Mouse (Mus musculus): ENCODE data around the gene Ccdc32. TPM values are rescaled to one million over a fixed set of nuclear protein-coding genes. Genes with fewer than 3 reads are reported as not detected.

Gene Ccdc32
- polyA plus RNA-seq, 1 experiment from 2014 or later, result 25.3 TPM

DNA sequence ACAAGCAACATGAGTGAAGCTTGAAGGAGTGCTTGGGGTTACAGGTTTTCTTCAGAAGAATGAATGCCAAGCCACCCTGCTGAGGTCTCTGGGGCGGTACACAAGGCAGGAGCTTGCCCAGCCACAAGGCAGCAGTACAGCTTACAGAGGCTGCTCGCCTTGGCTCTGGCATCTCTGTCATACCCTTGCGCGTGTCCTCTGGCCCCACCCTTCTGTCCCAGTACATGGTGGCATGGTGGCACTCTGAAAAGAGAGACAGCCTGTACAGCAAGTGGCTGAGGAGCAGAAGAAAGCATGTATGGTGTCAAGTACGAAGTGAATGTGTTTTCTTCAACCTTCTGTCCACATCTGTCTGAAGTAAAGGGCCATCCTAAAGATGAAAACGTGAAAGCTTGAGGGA is 48.4 kb downstream of the Ccdc32 start:
- no peak for DNase-seq (ENCODE audit: low spot score)
- ATAC-seq, result no peak
- 70% methylated on average over 6 of the region's 6 CpGs for WGBS

DNA sequence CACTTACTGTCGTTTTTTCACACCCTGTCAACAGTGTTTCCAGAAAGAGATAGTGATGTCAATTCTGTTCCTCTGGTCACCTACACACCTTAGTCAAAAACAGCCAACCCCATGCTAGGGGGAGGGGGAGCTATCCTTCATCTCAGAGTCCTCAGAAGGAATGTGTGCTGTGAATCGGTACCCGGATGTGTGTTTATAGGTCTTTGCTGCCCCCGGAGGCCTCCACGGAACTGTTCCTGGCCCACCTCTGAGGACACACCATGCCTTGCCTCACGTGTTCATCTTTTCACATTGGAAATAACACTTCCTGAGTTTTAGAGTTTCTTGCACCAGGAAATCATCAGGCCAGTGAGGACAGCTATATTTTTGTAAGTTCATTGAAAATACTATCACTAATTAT is 51.1 kb downstream of the Ccdc32 start:
- Histone ChIP-seq H3K27ac (ENCODE audit: low read length) (no peak overlapping the region), H3K9me3 (ENCODE audit: low read length) (no peaks in the 10 kb centered on the region), H3K27me3 (replicated peaks; ENCODE audit: insufficient read depth, low read length) (0 out of 2 replicates have a peak, but pooled peaks cover 9% of the 10 kb centered on the region), H3K9ac (replicated peaks; ENCODE audit: low read depth) (no peak overlapping the region), H3K4me1 (ENCODE audit: insufficient read depth, low read depth, low read length) (no peaks in the 10 kb centered on the region), H3K36me3 (ENCODE audit: insufficient read depth, low read length) (no peaks in the 10 kb centered on the region), H3K4me3 (ENCODE audit: low read depth, low read length) (no peak overlapping the region), H3K4me2 (replicated peaks; ENCODE audit: low read depth, low read length) (no peak overlapping the region)
- DNase-seq (ENCODE audit: low spot score) (peak; percentile 10), ATAC-seq (no peak)
- TF ChIP-seq EP300 (IDR thresholded peaks at IDR 0.05) (no peak), CTCF (IDR thresholded peaks at IDR 0.05) (peak; percentile 23; the same call in 1 of the 2 replicates)
- WGBS, result 36% methylated on average over 6 of the region's 6 CpGs

More for the DNA sequence above, 48.4 kb downstream of the Ccdc32 start:
- no peak for TF ChIP-seq EP300 (IDR thresholded peaks at IDR 0.05)
- no peaks in the 10 kb centered on the region for H3K27me3 ChIP-seq (replicated peaks; ENCODE audit: insufficient read depth, low read length)
- no peak overlapping the region for H3K4me3 ChIP-seq (ENCODE audit: low read depth, low read length)
- no peaks in the 10 kb centered on the region for H3K4me1 ChIP-seq (ENCODE audit: insufficient read depth, low read depth, low read length)
- H3K36me3 ChIP-seq (ENCODE audit: insufficient read depth, low read length), result no peaks in the 10 kb centered on the region
- no peak overlapping the region for H3K4me2 ChIP-seq (replicated peaks; ENCODE audit: low read depth, low read length)
- H3K9me3 ChIP-seq (ENCODE audit: low read length), result no peaks in the 10 kb centered on the region
- H3K27ac ChIP-seq (ENCODE audit: low read length), result no peak overlapping the region
- H3K9ac ChIP-seq (replicated peaks; ENCODE audit: low read depth), result no peak overlapping the region

- H3K27me3 ChIP-seq (replicated peaks; ENCODE audit: insufficient read depth, low read length), result 0 out of 2 replicates have a peak, but pooled peaks cover 9% of the 10 kb centered on the region
- H3K9me3 ChIP-seq (ENCODE audit: low read length), result no peaks in the 10 kb centered on the region
- H3K4me1 ChIP-seq (ENCODE audit: insufficient read depth, low read depth, low read length), result no peaks in the 10 kb centered on the region
- H3K4me2 ChIP-seq (replicated peaks; ENCODE audit: low read depth, low read length), result peak overlapping the region; percentile 95
- TF ChIP-seq CTCF (IDR thresholded peaks at IDR 0.05), result no peak
- TF ChIP-seq EP300 (IDR thresholded peaks at IDR 0.05), result no peak
- WGBS, result 14% methylated on average over 5 of the region's 5 CpGs
- H3K27ac ChIP-seq (ENCODE audit: low read length), result no peak overlapping the region
- ATAC-seq, result no peak
- no peak overlapping the region; the same call in 1 of the 2 replicates for H3K9ac ChIP-seq (replicated peaks; ENCODE audit: low read depth)
- peak; percentile 8 for DNase-seq (ENCODE audit: low spot score)
- no peaks in the 10 kb centered on the region for H3K36me3 ChIP-seq (ENCODE audit: insufficient read depth, low read length)
- peak overlapping the region; percentile 49 for H3K4me3 ChIP-seq (ENCODE audit: low read depth, low read length)
Observed at GRCm38 (mm10) chr2:118976941-118977340, 52.3 kb downstream of the Ccdc32 start.

- Histone ChIP-seq H3K27me3 (replicated peaks; ENCODE audit: insufficient read depth, low read length) (0 out of 2 replicates have a peak, but pooled peaks cover 9% of the 10 kb centered on the region), H3K9me3 (ENCODE audit: low read length) (no peaks in the 10 kb centered on the region), H3K9ac (replicated peaks; ENCODE audit: low read depth) (peak overlapping the region; percentile 41), H3K36me3 (ENCODE audit: insufficient read depth, low read length) (no peaks in the 10 kb centered on the region), H3K27ac (ENCODE audit: low read length) (no peak overlapping the region), H3K4me2 (replicated peaks; ENCODE audit: low read depth, low read length) (peak overlapping the region; percentile 95), H3K4me1 (ENCODE audit: insufficient read depth, low read depth, low read length) (no peaks in the 10 kb centered on the region), H3K4me3 (ENCODE audit: low read depth, low read length) (peak overlapping the region; percentile 49)
- DNase-seq (ENCODE audit: low spot score) (peak; percentile 88), ATAC-seq (peak; percentile 88)
- TF ChIP-seq EP300 (IDR thresholded peaks at IDR 0.05) (no peak), CTCF (IDR thresholded peaks at IDR 0.05) (peak; percentile 87)
- 1% methylated on average over 57 of the region's 57 CpGs for WGBS
Observed at GRCm38 (mm10) chr2:118976282-118976929, 52.8 kb downstream of the Ccdc32 start.

DNA sequence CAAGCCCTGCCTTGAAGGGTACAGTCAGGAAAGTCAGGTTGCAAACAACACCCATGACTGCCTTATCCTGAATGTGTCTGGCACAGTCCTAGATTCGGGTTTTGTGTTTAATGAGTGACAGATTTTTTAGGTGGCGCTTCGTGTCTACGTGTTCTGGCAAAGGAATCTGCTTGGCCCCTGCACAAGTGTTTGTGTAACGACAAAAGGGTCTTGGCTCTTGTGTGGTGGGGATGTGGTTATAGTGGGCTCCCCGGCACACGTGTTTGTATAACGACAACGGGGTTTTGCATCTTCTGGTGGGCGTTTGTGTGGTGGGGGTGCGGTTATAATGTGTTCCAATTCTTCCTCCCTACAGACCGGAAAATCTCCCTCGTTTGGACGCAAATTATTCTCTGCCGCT is 53.3 kb downstream of the Ccdc32 start:
- DNase-seq (ENCODE audit: low spot score) (peak; percentile 22), ATAC-seq (peak; percentile 2; the same call in 1 of the 2 replicates)
- TF ChIP-seq EP300 (IDR thresholded peaks at IDR 0.05), result no peak
- TF ChIP-seq CTCF (IDR thresholded peaks at IDR 0.05), result no peak
- Histone ChIP-seq H3K9ac (replicated peaks; ENCODE audit: low read depth) (peak overlapping the region; percentile 41), H3K36me3 (ENCODE audit: insufficient read depth, low read length) (no peaks in the 10 kb centered on the region), H3K27me3 (replicated peaks; ENCODE audit: insufficient read depth, low read length) (0 out of 2 replicates have a peak, but pooled peaks cover 9% of the 10 kb centered on the region), H3K9me3 (ENCODE audit: low read length) (no peaks in the 10 kb centered on the region), H3K27ac (ENCODE audit: low read length) (no peak overlapping the region), H3K4me2 (replicated peaks; ENCODE audit: low read depth, low read length) (peak overlapping the region; percentile 95), H3K4me1 (ENCODE audit: insufficient read depth, low read depth, low read length) (no peaks in the 10 kb centered on the region), H3K4me3 (ENCODE audit: low read depth, low read length) (peak overlapping the region; percentile 49)
- 3% methylated on average over 15 of the region's 15 CpGs for WGBS

DNA sequence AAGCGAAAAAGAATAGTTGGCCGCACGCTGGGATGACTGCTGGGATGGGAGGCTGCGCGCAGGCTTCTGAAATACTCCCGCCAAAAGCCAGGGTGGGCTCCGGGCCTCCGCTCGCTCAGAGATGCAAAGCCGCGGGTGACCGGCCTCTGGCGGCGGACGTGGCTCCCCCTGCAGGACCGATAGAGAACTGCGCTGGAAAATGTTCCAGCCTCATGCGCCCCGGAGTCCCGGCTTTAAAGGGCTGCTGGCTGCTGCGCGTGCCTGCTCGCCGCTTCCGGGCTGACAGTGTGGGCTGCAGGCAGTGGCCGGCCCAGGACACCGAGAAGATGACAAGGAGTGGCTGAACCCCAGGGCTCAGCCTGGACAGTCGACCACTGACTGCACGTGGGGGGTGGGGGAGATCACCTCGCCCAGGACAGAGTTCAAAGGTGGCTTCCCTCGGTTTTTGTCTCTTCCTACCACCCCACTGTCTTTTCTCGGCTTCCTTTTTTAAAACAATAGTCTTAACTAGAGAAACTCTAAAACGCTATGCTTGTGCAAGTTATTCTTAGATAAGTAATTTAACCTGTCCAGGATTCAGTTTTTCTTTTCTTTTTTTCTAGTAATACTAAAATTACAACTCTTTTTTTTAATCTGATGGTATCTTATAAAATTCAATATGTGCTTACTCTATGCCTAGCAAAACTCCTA is 56.4 kb downstream of the Ccdc32 start:
- DNase-seq (ENCODE audit: low spot score) (peak; percentile 91), ATAC-seq (peak; percentile 70)
- TF ChIP-seq CTCF (IDR thresholded peaks at IDR 0.05), result peak; percentile 91
- TF ChIP-seq EP300 (IDR thresholded peaks at IDR 0.05), result no peak
- no peaks in the 10 kb centered on the region for H3K9me3 ChIP-seq (ENCODE audit: low read length)
- 0 out of 2 replicates have a peak overlapping the region, but pooled peaks have one; percentile 10 for H3K4me3 ChIP-seq (ENCODE audit: low read depth, low read length)
- no peak overlapping the region for H3K9ac ChIP-seq (replicated peaks; ENCODE audit: low read depth)
- no peaks in the 10 kb centered on the region for H3K36me3 ChIP-seq (ENCODE audit: insufficient read depth, low read length)
- H3K27me3 ChIP-seq (replicated peaks; ENCODE audit: insufficient read depth, low read length), result 0 out of 2 replicates have a peak, but pooled peaks cover 9% of the 10 kb centered on the region
- no peak overlapping the region for H3K27ac ChIP-seq (ENCODE audit: low read length)
- no peaks in the 10 kb centered on the region for H3K4me1 ChIP-seq (ENCODE audit: insufficient read depth, low read depth, low read length)
- H3K4me2 ChIP-seq (replicated peaks; ENCODE audit: low read depth, low read length), result peak overlapping the region; percentile 56
- under 1% methylated on average over 33 of the region's 33 CpGs for WGBS
